Mouse (Mus musculus) frontal cortex, postnatal 25 days (tissue): ENCODE measurements at regions not wholly inside any gene's neighbourhood (a gene's known extent, or its start where the extent isn't known, plus 50 kb on each side); places are given as distances from the start of the nearest gene placed in this dataset.

Source experiments
- DNase-seq, 2 experiments: peaks; one replicate each; pipeline ENCODE4 v3.0.0; 2022; ENCODE audit warnings: low spot score in 2 of 2

- no peak for DNase-seq
These were observed 53.8 kb upstream of the Tbx18 start for GRCm38 (mm10) chr9:87784872-87785271.

- no peak for DNase-seq
These were observed 80.7 kb upstream of the Tbx18 start for GRCm38 (mm10) chr9:87811746-87812145.

GRCm38 (mm10) chr9:87822276-87822675 lies 91.2 kb upstream of the Tbx18 start:
- DNase-seq, result no peak

- DNase-seq, result no peak
These were observed 93.7 kb upstream of the Tbx18 start for GRCm38 (mm10) chr9:87824691-87825230.

- no peak for DNase-seq
These were observed 112.8 kb upstream of the Tbx18 start for GRCm38 (mm10) chr9:87843898-87844297.

- no peak for DNase-seq
These were observed 113.4 kb upstream of the Tbx18 start for GRCm38 (mm10) chr9:87844453-87844852.

- no peak for DNase-seq
These were observed 117.8 kb upstream of the Tbx18 start for GRCm38 (mm10) chr9:87848882-87849281.

GRCm38 (mm10) chr9:87850133-87850532 lies 119.1 kb upstream of the Tbx18 start:
- DNase-seq, result no peak

GRCm38 (mm10) chr9:87861588-87861987 lies 130.5 kb upstream of the Tbx18 start:
- DNase-seq, result no peak

GRCm38 (mm10) chr9:87865236-87865635 lies 134.2 kb upstream of the Tbx18 start:
- no peak for DNase-seq

- DNase-seq, result no peak
These were observed 141.4 kb upstream of the Tbx18 start for GRCm38 (mm10) chr9:87872384-87872905.

- DNase-seq, result no peak
These were observed 151.5 kb upstream of the Tbx18 start for GRCm38 (mm10) chr9:87882587-87882986.

- no peak for DNase-seq
These were observed 152.0 kb upstream of the Tbx18 start for GRCm38 (mm10) chr9:87883069-87883468.

GRCm38 (mm10) chr9:87894051-87894450 lies 163.0 kb upstream of the Tbx18 start:
- no peak for DNase-seq

GRCm38 (mm10) chr9:87894596-87894995 lies 163.5 kb upstream of the Tbx18 start:
- DNase-seq, result no peak

GRCm38 (mm10) chr9:87895526-87895925 lies 164.5 kb upstream of the Tbx18 start:
- DNase-seq, result no peak

- no peak for DNase-seq
These were observed 166.3 kb upstream of the Tbx18 start for GRCm38 (mm10) chr9:87897336-87897735.

- no peak for DNase-seq
These were observed 168.3 kb upstream of the Tbx18 start for GRCm38 (mm10) chr9:87899368-87899767.

- DNase-seq, result no peak
These were observed 168.7 kb upstream of the Tbx18 start for GRCm38 (mm10) chr9:87899800-87900199.

- DNase-seq, result no peak
These were observed 190.2 kb upstream of the Tbx18 start for GRCm38 (mm10) chr9:87921291-87921690.

- no peak for DNase-seq
These were observed 194.1 kb upstream of the Tbx18 start for GRCm38 (mm10) chr9:87925151-87925550.

GRCm38 (mm10) chr9:87933230-87933629 lies 202.2 kb upstream of the Tbx18 start:
- DNase-seq, result no peak

- DNase-seq, result no peak
These were observed 221.4 kb upstream of the Tbx18 start for GRCm38 (mm10) chr9:87952426-87952825.

GRCm38 (mm10) chr9:87954941-87955340 lies 223.9 kb upstream of the Tbx18 start:
- DNase-seq, result no peak
